ENCODE assay signal across 14 mouse cellular contexts in genomic region chr11:58971796-58972195, GRCm38 (mm10). TPM values are rescaled to one million over a fixed set of nuclear protein-coding genes. Genes with fewer than 3 reads are reported as not detected.
"Had no signal": no experiment of that assay in that cellular context is flagged by ENCODE, and none has a peak within 500 bp of the region (broad histone marks: within the 10 kb centered on the region; RNA-seq: fewer than 3 reads in every experiment).

No protein-coding gene starts in this region.

- DNase-seq: liver, postnatal 0 days; lung, adult 2 months; lung, postnatal 14 days; lung, postnatal 36 days; retina, postnatal 1 day; right cerebral cortex, adult 18-20 months; right cerebral cortex, postnatal 25 days; right cerebral cortex, postnatal 4 days; spleen, adult 18-20 months; thymus, adult 18-20 months; thymus, postnatal 14 days; thymus, postnatal 36 days had no signal

RNA-seq across cellular contexts. Expression of gene Trim17, which starts 17.3 kb away (rescaled TPM):
- total RNA-seq: monocyte, adult 5-6 weeks had no signal

RNA-seq across cellular contexts. Expression of gene Hist3h2ba, which starts 23.1 kb away (rescaled TPM):
- polyA plus RNA-seq: macrophage had no signal
